Mouse (Mus musculus) kidney, postnatal 25 days (tissue): ENCODE data around the gene Depdc5.
"Not testable (repeated sequence)": the region's sequence is repeated elsewhere in the genome, so short reads cannot be mapped to it uniquely, and the experiment has no call there.

Experiments
- DNase-seq, 2 experiments: peaks; one replicate each; pipeline ENCODE4 v3.0.0; 2021; ENCODE audit warnings: mixed read lengths in 2 of 2

Gene Depdc5

GRCm38 (mm10) chr5:32914071-32914470 is 50.6 kb downstream of the Depdc5 start:
- DNase-seq = no peak

- not testable (repeated sequence) for DNase-seq
These were observed 55.8 kb downstream of the Depdc5 start for GRCm38 (mm10) chr5:32919281-32919680.

GRCm38 (mm10) chr5:32922906-32923305 is 59.4 kb downstream of the Depdc5 start:
- no peak for DNase-seq

- peak in 1 of 2 experiments; percentile 42 for DNase-seq
These were observed 67.3 kb downstream of the Depdc5 start for GRCm38 (mm10) chr5:32930761-32931160.

- DNase-seq = peak in 1 of 2 experiments; percentile 40
These were observed 71.2 kb downstream of the Depdc5 start for GRCm38 (mm10) chr5:32934654-32935053.

- no peak for DNase-seq
These were observed 77.1 kb downstream of the Depdc5 start for GRCm38 (mm10) chr5:32940586-32940985.

GRCm38 (mm10) chr5:32941209-32941924 is 77.9 kb downstream of the Depdc5 start:
- no peak for DNase-seq

GRCm38 (mm10) chr5:32950077-32950476 is 86.6 kb downstream of the Depdc5 start:
- no peak for DNase-seq

- no peak for DNase-seq
These were observed 87.3 kb downstream of the Depdc5 start for GRCm38 (mm10) chr5:32950702-32951274.

GRCm38 (mm10) chr5:32955716-32956115 is 92.2 kb downstream of the Depdc5 start:
- DNase-seq = no peak

GRCm38 (mm10) chr5:32961616-32962015 is 98.1 kb downstream of the Depdc5 start:
- DNase-seq = no peak

GRCm38 (mm10) chr5:32962581-32962980 is 99.1 kb downstream of the Depdc5 start:
- DNase-seq = no peak

- DNase-seq = no peak
These were observed 113.0 kb downstream of the Depdc5 start for GRCm38 (mm10) chr5:32976541-32976940.

GRCm38 (mm10) chr5:32977179-32977578 is 113.7 kb downstream of the Depdc5 start:
- DNase-seq = no peak

- DNase-seq = no peak
These were observed 121.9 kb downstream of the Depdc5 start for GRCm38 (mm10) chr5:32985379-32985778.

- no peak for DNase-seq
These were observed 124.4 kb downstream of the Depdc5 start for GRCm38 (mm10) chr5:32987873-32988272.

GRCm38 (mm10) chr5:32989959-32990640 is 126.6 kb downstream of the Depdc5 start:
- DNase-seq = no peak

- peak; percentile 16 to 53 for DNase-seq
These were observed 127.7 kb downstream of the Depdc5 start for GRCm38 (mm10) chr5:32991152-32991551.

GRCm38 (mm10) chr5:32994471-32994870 is 131.0 kb downstream of the Depdc5 start:
- DNase-seq = no peak

- no peak for DNase-seq
These were observed 132.3 kb downstream of the Depdc5 start for GRCm38 (mm10) chr5:32995756-32996155.

- DNase-seq = no peak
These were observed 133.1 kb downstream of the Depdc5 start for GRCm38 (mm10) chr5:32996560-32996959.

GRCm38 (mm10) chr5:32997686-32998085 is 134.2 kb downstream of the Depdc5 start:
- peak in 1 of 2 experiments; percentile 42 for DNase-seq

- peak; percentile 78 to 85 for DNase-seq
These were observed 135.3 kb downstream of the Depdc5 start for GRCm38 (mm10) chr5:32998783-32999182.

GRCm38 (mm10) chr5:33001111-33001510 is 137.6 kb downstream of the Depdc5 start:
- DNase-seq = no peak
